Mouse (Mus musculus) myocyte (in vitro differentiated cells): ENCODE data around the gene Tgif2.

Source experiments
- CEBPB ChIP-seq: IDR thresholded peaks from 2 replicates; pipeline ENCODE4 v1.6.1; 2011; ENCODE audit warnings: mild to moderate bottlenecking, moderate library complexity; ENCODE audit not compliant: poor library complexity, insufficient read depth, severe bottlenecking
- E2F4 ChIP-seq: IDR thresholded peaks from one replicate; pipeline ENCODE4 v1.6.1; 2011; ENCODE audit warnings: mild to moderate bottlenecking, control low read depth, moderate library complexity; ENCODE audit not compliant: insufficient read depth
- MAX ChIP-seq: IDR thresholded peaks from one replicate; pipeline ENCODE4 v1.6.1; 2011; ENCODE audit warnings: low read depth, mild to moderate bottlenecking, control low read depth
- POLR2A ChIP-seq: IDR thresholded peaks from one replicate; pipeline ENCODE4 v1.6.1; 2011; ENCODE audit warnings: low read depth, mild to moderate bottlenecking, control low read depth, moderate library complexity; ENCODE audit not compliant: insufficient read length
- POLR2AphosphoS2 ChIP-seq: IDR thresholded peaks from one replicate; pipeline ENCODE4 v1.6.1; 2011; ENCODE audit warnings: low read depth, control low read depth; ENCODE audit not compliant: insufficient read length
- REST ChIP-seq: IDR thresholded peaks from one replicate; pipeline ENCODE4 v1.6.1; 2011; ENCODE audit warnings: mild to moderate bottlenecking, control low read depth, moderate library complexity; ENCODE audit not compliant: insufficient read depth, insufficient read length
- SRF ChIP-seq: IDR thresholded peaks from one replicate; pipeline ENCODE4 v1.6.1; 2011; ENCODE audit warnings: low read depth; ENCODE audit not compliant: control insufficient read depth, insufficient read length
- TCF12 ChIP-seq: IDR thresholded peaks from one replicate; pipeline ENCODE4 v1.6.1; 2011; ENCODE audit warnings: mild to moderate bottlenecking, control low read depth; ENCODE audit not compliant: poor library complexity, insufficient read depth, severe bottlenecking
- USF1 ChIP-seq: IDR thresholded peaks from one replicate; pipeline ENCODE4 v1.6.1; 2011; ENCODE audit warnings: low read depth, mild to moderate bottlenecking, control low read depth, moderate library complexity

- TF ChIP-seq POLR2A (no peak), USF1 (no peak), SRF (no peak), REST (no peak), CEBPB (no peak), TCF12 (no peak), MAX (no peak), POLR2AphosphoS2 (no peak), E2F4 (no peak)
Observed at GRCm38 (mm10) chr2:156840301-156841027, 657 bp downstream of the Tgif2 start.
